ENCODE assay signal across 9 mouse cellular contexts in the genomic region with DNA sequence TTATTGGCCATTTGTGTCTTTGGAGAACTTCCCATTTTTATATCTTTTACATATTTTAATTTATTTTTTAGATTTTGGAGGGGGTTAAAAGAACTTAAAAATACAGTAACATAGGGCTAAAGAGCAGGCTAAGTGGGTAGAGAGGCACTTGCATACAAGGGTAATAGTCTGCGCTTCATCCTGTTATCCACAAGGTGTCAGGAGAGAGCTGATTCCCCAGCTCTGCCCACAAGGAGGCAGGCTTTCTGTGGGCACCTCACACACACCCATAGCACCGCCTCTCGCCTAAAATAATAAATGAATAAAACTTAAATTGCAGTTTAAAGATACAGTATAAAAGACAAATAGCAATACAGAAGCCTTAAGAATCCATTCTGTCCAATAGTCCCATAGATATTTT. TPM values are rescaled to one million over a fixed set of nuclear protein-coding genes. Genes with fewer than 3 reads are reported as not detected.
A peak's percentile ranks its signal among the peaks of the same experiment; 100 is the strongest.
DNase-seq lines count a peak whose midpoint lies in the region; ATAC-seq and TF ChIP-seq lines count a peak whose summit lies in the region.
"Had no signal": no experiment of that assay in that cellular context is flagged by ENCODE, and none has a peak within 500 bp of the region (broad histone marks: within the 10 kb centered on the region; RNA-seq: fewer than 3 reads in every experiment).

No protein-coding gene starts in this region.

- ATAC-seq in forebrain, embryonic 14.5 days = no peak
- no peak for ATAC-seq in forebrain, embryonic 13.5 days
- no peak; the same call in 1 of the 2 replicates for ATAC-seq in midbrain, embryonic 11.5 days (ENCODE audit: low FRiP score)
- ATAC-seq in midbrain, embryonic 16.5 days = no peak

- no peaks in the 10 kb centered on the region for H3K27me3 ChIP-seq in forebrain, embryonic 14.5 days (replicated peaks; ENCODE audit: control insufficient read depth, insufficient read depth, low read length)
- H3K27me3 ChIP-seq in forebrain, embryonic 13.5 days = no peaks in the 10 kb centered on the region
- H3K27me3 ChIP-seq in midbrain, embryonic 11.5 days (ENCODE audit: control insufficient read depth, insufficient read depth, low read length) = no peaks in the 10 kb centered on the region
- no peaks in the 10 kb centered on the region for H3K27me3 ChIP-seq in midbrain, embryonic 16.5 days (ENCODE audit: control insufficient read depth, insufficient read depth, low read depth, low read length)

- H3K4me2 ChIP-seq in forebrain, embryonic 14.5 days (ENCODE audit: low read length) = no peak overlapping the region
- H3K4me2 ChIP-seq in forebrain, embryonic 13.5 days = no peak overlapping the region
- H3K4me2 ChIP-seq in midbrain, embryonic 11.5 days = no peak overlapping the region
- H3K4me2 ChIP-seq in midbrain, embryonic 16.5 days (ENCODE audit: low read length) = no peak overlapping the region

- peak; percentile 94 for TF ChIP-seq CTCF in brain, embryonic 14.5 days (IDR thresholded peaks at IDR 0.05; ENCODE audit: borderline replicate concordance, extremely low read depth, insufficient read depth, insufficient read length)

- H3K4me1 ChIP-seq in forebrain, embryonic 14.5 days (ENCODE audit: control insufficient read depth, insufficient read depth, low read length) = no peaks in the 10 kb centered on the region
- no peaks in the 10 kb centered on the region for H3K4me1 ChIP-seq in forebrain, embryonic 13.5 days
- no peaks in the 10 kb centered on the region for H3K4me1 ChIP-seq in midbrain, embryonic 11.5 days (ENCODE audit: control insufficient read depth, insufficient read depth, low read length)
- H3K4me1 ChIP-seq in midbrain, embryonic 16.5 days (ENCODE audit: control insufficient read depth, insufficient read depth, low read length) = no peaks in the 10 kb centered on the region

- peak; percentile 61 for DNase-seq in forebrain, embryonic 14.5 days (ENCODE audit: low spot score)
- DNase-seq in midbrain, embryonic 11.5 days (ENCODE audit: low spot score, missing footprints) = peak; percentile 88
- DNase-seq in brain, embryonic 14.5 days (ENCODE audit: low read depth) = peak; percentile 64
- DNase-seq in layer of hippocampus, adult 9-11 months = peak; percentile 28
- peak; percentile 66 for DNase-seq in retina, postnatal 1 day
- no peak for DNase-seq in cerebellum, adult 9-10 months

- no peak overlapping the region for H3K27ac ChIP-seq in forebrain, embryonic 14.5 days (ENCODE audit: low read depth, low read length)
- H3K27ac ChIP-seq in forebrain, embryonic 13.5 days = no peak overlapping the region
- no peak overlapping the region for H3K27ac ChIP-seq in midbrain, embryonic 11.5 days (ENCODE audit: low read depth, low read length)
- H3K27ac ChIP-seq in midbrain, embryonic 16.5 days (ENCODE audit: low read length) = no peak overlapping the region

- H3K36me3 ChIP-seq in forebrain, embryonic 14.5 days (ENCODE audit: control insufficient read depth, insufficient read depth, low read length) = no peaks in the 10 kb centered on the region
- H3K36me3 ChIP-seq in forebrain, embryonic 13.5 days (ENCODE audit: poor library complexity, severe bottlenecking) = no peaks in the 10 kb centered on the region
- H3K36me3 ChIP-seq in midbrain, embryonic 11.5 days (ENCODE audit: control insufficient read depth, insufficient read depth, low read length) = no peaks in the 10 kb centered on the region
- no peaks in the 10 kb centered on the region for H3K36me3 ChIP-seq in midbrain, embryonic 16.5 days (ENCODE audit: control insufficient read depth, insufficient read depth, low read length)

- H3K9ac ChIP-seq in forebrain, embryonic 14.5 days (ENCODE audit: low read length) = no peak overlapping the region
- H3K9ac ChIP-seq in forebrain, embryonic 13.5 days = no peak overlapping the region
- H3K9ac ChIP-seq in midbrain, embryonic 11.5 days (ENCODE audit: low read length) = no peak overlapping the region
- no peak overlapping the region for H3K9ac ChIP-seq in midbrain, embryonic 16.5 days (ENCODE audit: low read depth, low read length)

- no peak overlapping the region for H3K4me3 ChIP-seq in forebrain, embryonic 14.5 days (ENCODE audit: low read depth, low read length)
- no peak overlapping the region for H3K4me3 ChIP-seq in forebrain, embryonic 13.5 days
- no peak overlapping the region for H3K4me3 ChIP-seq in midbrain, embryonic 11.5 days (ENCODE audit: low read depth, low read length)
- H3K4me3 ChIP-seq in midbrain, embryonic 16.5 days (ENCODE audit: low read depth, low read length) = no peak overlapping the region

- no peak for TF ChIP-seq POLR2A in brain, embryonic 14.5 days (IDR thresholded peaks at IDR 0.05; ENCODE audit: borderline replicate concordance, extremely low read depth, insufficient read depth, insufficient read length, poor library complexity, severe bottlenecking)

- H3K9me3 ChIP-seq in forebrain, embryonic 14.5 days (replicated peaks; ENCODE audit: control insufficient read depth, low read length) = no peaks in the 10 kb centered on the region
- no peaks in the 10 kb centered on the region for H3K9me3 ChIP-seq in forebrain, embryonic 13.5 days (replicated peaks)
- H3K9me3 ChIP-seq in midbrain, embryonic 11.5 days (ENCODE audit: control insufficient read depth, low read length) = no peaks in the 10 kb centered on the region
- no peaks in the 10 kb centered on the region for H3K9me3 ChIP-seq in midbrain, embryonic 16.5 days (replicated peaks; ENCODE audit: control insufficient read depth, low read length, poor library complexity, severe bottlenecking)

- WGBS in forebrain, embryonic 14.5 days = 28% methylated on average over 3 of the region's 3 CpGs
- WGBS in forebrain, embryonic 13.5 days = 20% methylated on average over 3 of the region's 3 CpGs
- WGBS in midbrain, embryonic 11.5 days = 36% methylated on average over 3 of the region's 3 CpGs
- 26% methylated on average over 3 of the region's 3 CpGs for WGBS in midbrain, embryonic 16.5 days

RNA-seq across cellular contexts. Expression of a gene that starts 17.5 kb away (rescaled TPM):
- polyA plus RNA-seq in forebrain, embryonic 14.5 days (2014; fragmentation: Nextera tagmentation; extraction: Ambion mirVana) = not detected in 2 replicates
- polyA plus RNA-seq in forebrain, embryonic 13.5 days (2015; fragmentation: Nextera tagmentation; extraction: Ambion mirVana) = not detected in 2 replicates
- polyA plus RNA-seq in midbrain, embryonic 11.5 days (2014; fragmentation: Nextera tagmentation; extraction: Ambion mirVana) = not detected in 2 replicates
- not detected in 2 replicates for polyA plus RNA-seq in midbrain, embryonic 16.5 days (2015; fragmentation: Nextera tagmentation; extraction: Ambion mirVana)
- polyA plus RNA-seq in brain, embryonic 14.5 days (2012; rRNA removed) = not detected in 2 replicates
- polyA plus RNA-seq: liver, embryonic 16.5 days had no signal

RNA-seq across cellular contexts. Expression of a gene that starts 29.6 kb away (rescaled TPM):
- not detected in 2 replicates for polyA plus RNA-seq in forebrain, embryonic 14.5 days (2014; fragmentation: Nextera tagmentation; extraction: Ambion mirVana)
- polyA plus RNA-seq in forebrain, embryonic 13.5 days (2015; fragmentation: Nextera tagmentation; extraction: Ambion mirVana) = not detected in 2 replicates
- polyA plus RNA-seq in midbrain, embryonic 11.5 days (2014; fragmentation: Nextera tagmentation; extraction: Ambion mirVana) = not detected in 2 replicates
- polyA plus RNA-seq in midbrain, embryonic 16.5 days (2015; fragmentation: Nextera tagmentation; extraction: Ambion mirVana) = not detected in 2 replicates
- not detected in 2 replicates for polyA plus RNA-seq in brain, embryonic 14.5 days (2012; rRNA removed)
- polyA plus RNA-seq: liver, embryonic 16.5 days had no signal

RNA-seq across cellular contexts. Expression of a gene that starts 32.1 kb away (rescaled TPM):
- polyA plus RNA-seq in forebrain, embryonic 14.5 days (2014; fragmentation: Nextera tagmentation; extraction: Ambion mirVana) = not detected in 2 replicates
- not detected in 2 replicates for polyA plus RNA-seq in forebrain, embryonic 13.5 days (2015; fragmentation: Nextera tagmentation; extraction: Ambion mirVana)
- not detected in 2 replicates for polyA plus RNA-seq in midbrain, embryonic 11.5 days (2014; fragmentation: Nextera tagmentation; extraction: Ambion mirVana)
- not detected in 2 replicates for polyA plus RNA-seq in midbrain, embryonic 16.5 days (2015; fragmentation: Nextera tagmentation; extraction: Ambion mirVana)
- not detected in 2 replicates for polyA plus RNA-seq in brain, embryonic 14.5 days (2012; rRNA removed)
- polyA plus RNA-seq: liver, embryonic 16.5 days had no signal

RNA-seq across cellular contexts. Expression of a gene that starts 39.0 kb away (rescaled TPM):
- not detected in 2 replicates for polyA plus RNA-seq in forebrain, embryonic 14.5 days (2014; fragmentation: Nextera tagmentation; extraction: Ambion mirVana)
- polyA plus RNA-seq in forebrain, embryonic 13.5 days (2015; fragmentation: Nextera tagmentation; extraction: Ambion mirVana) = not detected in 2 replicates
- not detected in 2 replicates for polyA plus RNA-seq in midbrain, embryonic 11.5 days (2014; fragmentation: Nextera tagmentation; extraction: Ambion mirVana)
- not detected in 2 replicates for polyA plus RNA-seq in midbrain, embryonic 16.5 days (2015; fragmentation: Nextera tagmentation; extraction: Ambion mirVana)
- polyA plus RNA-seq in brain, embryonic 14.5 days (2012; rRNA removed) = not detected in 2 replicates
- polyA plus RNA-seq: liver, embryonic 16.5 days had no signal

RNA-seq across cellular contexts. Expression of a gene that starts 55.1 kb away (rescaled TPM):
- polyA plus RNA-seq in forebrain, embryonic 14.5 days (2014; fragmentation: Nextera tagmentation; extraction: Ambion mirVana) = 0.63 and 0.72 TPM in 2 replicates
- 0.23 and 0.70 TPM in 2 replicates for polyA plus RNA-seq in forebrain, embryonic 13.5 days (2015; fragmentation: Nextera tagmentation; extraction: Ambion mirVana)
- polyA plus RNA-seq in midbrain, embryonic 11.5 days (2014; fragmentation: Nextera tagmentation; extraction: Ambion mirVana) = 1.1 and 1.2 TPM in 2 replicates
- 0.73 and 0.89 TPM in 2 replicates for polyA plus RNA-seq in midbrain, embryonic 16.5 days (2015; fragmentation: Nextera tagmentation; extraction: Ambion mirVana)
- 0.61 and 1.4 TPM in 2 replicates for polyA plus RNA-seq in brain, embryonic 14.5 days (2012; rRNA removed)
